Mouse (Mus musculus): ENCODE results near the gene Sptbn4.

Sptbn4 gene

DNA sequence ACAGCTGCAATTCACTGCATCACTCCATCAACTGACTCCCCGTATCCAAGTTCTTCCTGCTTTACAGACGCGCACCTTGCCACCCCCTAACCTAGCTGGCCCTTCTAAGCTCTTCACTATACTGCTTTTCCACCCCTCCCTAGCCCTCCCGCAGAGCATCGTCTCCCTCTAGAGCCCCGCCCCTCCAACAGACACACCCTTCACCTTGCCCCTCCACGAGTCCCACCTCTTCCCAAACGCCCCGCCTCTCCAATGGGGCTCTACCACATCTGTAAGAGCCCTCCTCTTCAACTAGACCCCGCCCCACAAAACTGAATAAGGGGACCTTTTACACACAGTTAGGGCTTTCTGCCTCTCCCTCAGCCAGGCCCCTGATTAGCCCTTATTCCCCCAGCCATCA, 13.7 kb downstream of the Sptbn4 start:
- no peak for DNase-seq (ENCODE audit: low spot score in 2 of 2)

- no peak for DNase-seq (ENCODE audit: low spot score in 2 of 2)
Measured at GRCm38 (mm10) chr7:27433349-27433748, 14.1 kb downstream of the Sptbn4 start.

DNA sequence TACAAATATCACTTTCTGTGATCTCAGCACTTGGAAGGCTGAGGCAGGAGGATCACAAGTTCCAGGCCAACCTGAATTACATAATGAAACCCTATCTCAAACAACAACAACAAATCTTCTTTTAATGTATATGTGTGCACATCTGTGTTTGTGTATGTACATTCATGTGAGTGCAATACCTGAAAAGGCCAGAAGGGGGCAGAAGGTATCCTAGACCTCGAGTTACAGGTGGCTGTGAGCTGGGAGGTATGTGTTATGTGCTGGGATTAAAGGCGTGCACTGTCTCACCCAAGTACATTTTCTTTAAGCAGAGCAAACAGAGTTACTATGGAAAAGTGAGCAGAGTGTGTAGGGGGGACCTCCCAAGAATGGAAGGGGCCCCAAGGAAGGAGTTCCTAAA, 18.4 kb downstream of the Sptbn4 start:
- no peak for DNase-seq (ENCODE audit: low spot score in 2 of 2)

DNA sequence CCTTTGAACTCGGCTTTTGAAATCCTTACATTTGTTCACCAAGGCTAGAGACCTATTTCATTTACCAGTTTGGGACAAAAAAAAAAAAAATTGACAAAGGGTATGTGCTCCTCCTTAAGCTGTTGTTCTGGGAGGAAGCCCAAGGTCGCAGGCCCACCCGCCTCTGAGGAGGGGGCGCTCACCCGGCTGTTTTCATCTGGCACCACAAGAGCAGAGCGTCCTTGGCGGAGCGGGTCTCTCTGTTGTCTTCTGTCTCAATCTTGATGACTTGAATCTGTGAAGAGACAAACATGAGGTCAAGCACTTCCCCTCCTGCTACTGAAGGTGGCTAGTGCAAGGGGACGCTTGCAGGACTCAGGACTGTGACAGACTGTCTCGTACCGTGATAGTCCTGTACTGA, 19.5 kb downstream of the Sptbn4 start:
- no peak for DNase-seq (ENCODE audit: low spot score in 2 of 2)

GRCm38 (mm10) chr7:27427387-27427786, 20.1 kb downstream of the Sptbn4 start:
- no peak for DNase-seq (ENCODE audit: low spot score in 2 of 2)

DNA sequence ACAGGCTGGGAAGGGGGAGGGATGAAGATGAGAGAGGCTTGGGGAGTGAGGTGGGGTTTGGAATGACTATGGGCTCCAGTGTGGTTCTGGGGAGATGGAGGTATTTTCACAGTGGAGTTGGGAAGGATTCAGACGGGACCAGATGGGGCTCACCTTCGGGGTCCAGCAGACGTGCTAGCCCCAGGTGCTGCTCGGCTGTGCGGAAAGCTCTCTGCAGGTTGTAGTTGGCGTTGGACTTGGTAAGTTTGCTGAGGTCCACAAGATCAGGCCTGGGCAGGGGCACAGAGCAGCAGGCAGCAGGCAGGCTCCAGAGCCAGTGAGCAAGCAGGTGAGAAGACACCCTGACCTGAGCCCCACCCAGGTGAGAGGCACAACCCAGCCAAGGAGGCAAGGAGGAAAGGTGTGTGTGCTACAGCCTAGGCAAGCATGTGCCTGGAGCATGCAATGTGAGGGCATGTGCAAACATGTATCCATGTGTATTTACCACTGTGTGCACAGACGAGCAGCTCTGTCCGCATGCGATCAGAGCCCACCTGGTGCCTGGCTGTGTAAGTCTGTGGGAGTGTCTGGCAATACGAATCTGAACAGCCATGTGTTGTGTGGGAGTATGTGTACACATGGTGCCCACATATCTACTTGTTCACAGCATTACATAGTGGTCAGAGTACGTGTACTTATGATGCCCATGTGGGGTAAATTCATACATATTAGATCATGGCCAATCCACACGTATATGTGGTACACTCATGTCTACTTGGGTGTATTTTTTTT, 23.7 kb downstream of the Sptbn4 start:
- DNase-seq (ENCODE audit: low spot score in 2 of 2), result peak in 1 of 2 experiments; percentile 34

DNA sequence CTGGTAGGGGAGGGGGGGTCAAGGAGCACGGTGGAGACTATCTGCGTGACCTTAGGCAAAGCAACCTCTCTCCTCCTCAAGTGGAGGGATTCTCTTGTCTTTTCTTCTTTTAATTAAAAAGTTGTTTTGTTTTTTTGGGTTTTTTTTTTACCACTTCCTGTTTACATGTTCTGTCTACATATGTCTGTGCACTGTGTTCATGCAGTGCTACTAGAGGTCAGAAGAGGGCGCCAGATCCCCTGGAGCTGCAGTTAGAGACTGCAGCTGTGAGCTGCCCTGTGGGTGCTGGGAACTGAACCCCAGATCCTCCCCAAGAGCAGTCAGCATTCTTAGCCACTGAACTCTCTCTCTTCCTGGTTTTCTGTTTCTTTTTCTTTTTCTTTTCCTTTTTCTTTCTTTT, 28.4 kb downstream of the Sptbn4 start:
- DNase-seq (ENCODE audit: low spot score in 2 of 2), result no peak

DNA sequence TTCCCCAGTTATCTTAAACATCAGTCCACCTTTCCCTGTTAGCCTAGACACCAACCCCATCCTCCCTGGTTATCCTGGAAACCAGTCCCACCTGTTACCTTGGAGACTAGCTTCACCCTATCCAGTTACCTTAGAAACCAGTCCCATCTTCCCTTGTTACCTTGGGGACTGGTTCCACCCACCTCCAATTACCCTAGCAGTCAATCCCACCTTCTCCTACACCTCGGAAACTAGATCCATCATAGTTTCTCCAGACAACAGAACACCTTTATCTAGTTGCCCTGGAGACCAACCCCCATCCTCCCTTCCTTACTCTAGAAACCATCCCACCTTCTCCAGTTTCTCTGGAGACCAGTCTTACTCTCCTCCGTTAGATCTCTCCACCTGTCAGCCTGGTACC, 30.3 kb downstream of the Sptbn4 start:
- DNase-seq (ENCODE audit: low spot score in 2 of 2), result peak in 1 of 2 experiments; percentile 61

DNA sequence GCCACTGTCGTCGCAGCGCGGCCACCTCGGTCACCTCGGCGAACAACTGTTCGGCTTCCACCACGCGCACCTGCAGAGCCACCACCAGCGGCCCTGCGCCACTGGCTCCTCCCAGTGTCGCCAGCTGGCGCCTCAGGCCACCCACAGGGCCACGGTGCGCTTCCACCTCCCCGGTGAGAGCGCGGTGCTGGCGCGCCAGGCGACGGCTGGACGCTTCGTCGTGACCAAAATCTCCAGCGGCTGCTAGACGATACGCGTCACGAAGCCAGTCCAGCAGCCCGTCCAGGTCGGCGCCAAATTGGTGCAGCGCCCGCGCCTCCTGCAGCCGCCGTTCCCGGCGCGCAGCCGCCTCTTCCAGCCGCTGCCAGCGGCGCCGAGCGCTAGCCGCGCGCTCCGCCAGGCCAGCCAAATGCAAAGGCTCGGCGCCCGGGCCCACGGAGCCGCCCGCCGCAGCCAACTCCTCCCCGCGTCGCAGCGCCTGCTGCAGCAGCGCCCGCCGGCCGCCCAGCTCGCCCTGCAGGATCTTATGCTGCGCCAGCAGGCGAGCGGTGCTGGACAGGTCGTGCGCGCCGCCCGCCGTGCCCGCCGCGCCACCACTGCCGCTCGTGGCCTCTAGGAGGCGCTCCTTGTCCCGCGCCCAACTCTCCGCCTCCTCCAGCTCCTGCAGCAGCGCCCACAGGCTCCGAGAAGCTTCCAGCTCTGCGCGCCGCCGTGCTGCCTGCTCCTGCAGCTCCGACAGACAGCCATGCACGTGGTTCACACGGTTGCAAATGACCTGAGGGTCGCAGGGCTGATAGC, 38.9 kb downstream of the Sptbn4 start:
- DNase-seq (ENCODE audit: low spot score in 2 of 2), result no peak

GRCm38 (mm10) chr7:27407816-27408215, 39.7 kb downstream of the Sptbn4 start:
- DNase-seq (ENCODE audit: low spot score in 2 of 2), result no peak

- DNase-seq (ENCODE audit: low spot score in 2 of 2), result no peak
Measured at GRCm38 (mm10) chr7:27406481-27406880, 41.0 kb downstream of the Sptbn4 start.

GRCm38 (mm10) chr7:27404203-27404942, 43.1 kb downstream of the Sptbn4 start:
- no peak for DNase-seq (ENCODE audit: low spot score in 2 of 2)

DNA sequence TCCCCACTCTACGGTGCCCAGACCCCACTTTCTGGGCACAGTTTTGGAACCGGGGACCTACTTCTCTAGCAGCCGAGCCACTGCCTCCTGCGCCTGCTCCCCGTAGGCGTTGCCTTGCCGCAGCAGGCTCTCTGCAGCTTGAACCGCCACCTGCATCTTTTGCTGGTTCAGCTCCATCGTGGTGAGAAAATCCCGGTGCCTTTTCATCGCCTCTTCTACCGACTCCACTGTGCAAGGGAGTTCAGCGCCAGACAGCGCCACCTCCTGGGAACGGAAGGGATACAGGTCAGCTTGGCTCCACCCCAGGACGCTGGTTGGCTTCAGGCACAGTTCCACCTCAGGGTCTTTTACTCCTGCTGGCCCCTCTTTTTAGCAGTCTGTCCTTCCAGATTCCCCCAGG, 44.8 kb downstream of the Sptbn4 start:
- peak in 1 of 2 experiments; percentile 83 for DNase-seq (ENCODE audit: low spot score in 2 of 2)

DNA sequence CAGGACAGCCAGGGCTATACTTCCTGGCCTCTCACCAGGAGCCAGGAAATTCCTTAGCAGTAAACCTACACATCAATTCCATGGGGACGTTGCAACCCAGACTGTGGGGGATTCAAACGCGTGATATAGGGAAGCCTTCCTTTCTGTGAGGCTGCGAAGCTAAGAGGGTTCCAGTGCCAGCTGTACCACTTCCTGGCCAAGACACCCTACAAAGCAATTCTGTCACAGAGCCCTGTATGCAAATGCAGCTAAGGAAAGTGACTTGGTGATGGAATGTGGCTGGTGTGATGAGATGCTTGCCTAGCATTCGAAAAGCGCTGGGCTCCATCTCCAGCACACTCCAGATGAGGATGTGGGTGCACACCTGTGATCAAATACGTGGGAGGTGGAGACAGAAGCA, 46.9 kb downstream of the Sptbn4 start:
- DNase-seq (ENCODE audit: low spot score in 2 of 2), result no peak

- peak; percentile 69 to 77 for DNase-seq (ENCODE audit: low spot score in 2 of 2)
Measured at GRCm38 (mm10) chr7:27397048-27397949, 50.2 kb downstream of the Sptbn4 start.

GRCm38 (mm10) chr7:27396184-27397047, 51.1 kb downstream of the Sptbn4 start:
- no peak for DNase-seq (ENCODE audit: low spot score in 2 of 2)

- no peak for DNase-seq (ENCODE audit: low spot score in 2 of 2)
Measured at GRCm38 (mm10) chr7:27395521-27396183, 51.8 kb downstream of the Sptbn4 start.

DNA sequence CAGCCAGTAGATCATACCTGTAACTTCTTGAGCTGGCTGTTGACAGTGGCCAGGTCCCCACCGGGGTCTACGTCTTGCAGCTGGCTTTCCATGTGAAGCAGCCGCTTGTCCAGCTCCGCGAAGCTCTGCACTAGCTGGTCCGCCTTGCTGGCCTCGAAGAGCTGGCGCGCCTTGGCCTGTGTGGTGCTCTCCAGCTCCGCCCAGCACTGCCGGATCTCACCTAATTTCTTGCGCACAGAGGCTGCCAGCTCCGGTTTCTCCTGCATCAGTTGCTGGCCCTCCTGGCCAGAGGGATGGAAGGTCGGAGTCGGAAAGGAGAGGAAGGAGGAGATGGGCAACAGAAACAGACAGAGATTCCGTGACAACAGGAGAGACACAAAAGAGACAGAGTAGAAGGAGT, 56.1 kb downstream of the Sptbn4 start:
- DNase-seq (ENCODE audit: low spot score in 2 of 2), result no peak

- no peak for DNase-seq (ENCODE audit: low spot score in 2 of 2)
Measured at GRCm38 (mm10) chr7:27389213-27389612, 58.3 kb downstream of the Sptbn4 start.

GRCm38 (mm10) chr7:27384731-27385130, 62.8 kb downstream of the Sptbn4 start:
- DNase-seq (ENCODE audit: low spot score in 2 of 2), result no peak
